Mouse (Mus musculus) T-helper 1 cell (primary cell): ENCODE data around the gene Myo18b.

Experiments
- in situ Hi-C: fragments of 300-600 bp; cut with MboI, MseI; formaldehyde crosslinking; loops from one replicate; pipeline ENCODE4 v1.15.1; 2025; ENCODE audit warnings: high pct_unique_total_duplicates

The Myo18b gene

GRCm38 (mm10) chr5:112748001-112748719, 148.0 kb downstream of the Myo18b start:
- in situ Hi-C loops = no loop called here

- in situ Hi-C loops = no loop called here
These were observed 148.7 kb downstream of the Myo18b start for GRCm38 (mm10) chr5:112747306-112747930.

GRCm38 (mm10) chr5:112745176-112745575, 151.0 kb downstream of the Myo18b start:
- in situ Hi-C loops = no loop called here

- in situ Hi-C loops = no loop called here
These were observed 151.6 kb downstream of the Myo18b start for GRCm38 (mm10) chr5:112744571-112744970.

GRCm38 (mm10) chr5:112743121-112743520, 153.0 kb downstream of the Myo18b start:
- in situ Hi-C loops = no loop called here

- in situ Hi-C loops = no loop called here
These were observed 155.5 kb downstream of the Myo18b start for GRCm38 (mm10) chr5:112740651-112741050.

GRCm38 (mm10) chr5:112735040-112735439, 161.1 kb downstream of the Myo18b start:
- in situ Hi-C loops = no loop called here

- in situ Hi-C loops = no loop called here
These were observed 165.6 kb downstream of the Myo18b start for GRCm38 (mm10) chr5:112730604-112731003.

GRCm38 (mm10) chr5:112728432-112728831, 167.7 kb downstream of the Myo18b start:
- in situ Hi-C loops = no loop called here

- in situ Hi-C loops = no loop called here
These were observed 177.4 kb downstream of the Myo18b start for GRCm38 (mm10) chr5:112718655-112719306.

GRCm38 (mm10) chr5:112714679-112715446, 181.3 kb downstream of the Myo18b start:
- in situ Hi-C loops = no loop called here

GRCm38 (mm10) chr5:112709831-112710230, 186.3 kb downstream of the Myo18b start:
- in situ Hi-C loops = no loop called here

GRCm38 (mm10) chr5:112708441-112708840, 187.7 kb downstream of the Myo18b start:
- in situ Hi-C loops = no loop called here

- in situ Hi-C loops = no loop called here
These were observed 188.7 kb downstream of the Myo18b start for GRCm38 (mm10) chr5:112707478-112707877.

- in situ Hi-C loops = no loop called here
These were observed 195.4 kb downstream of the Myo18b start for GRCm38 (mm10) chr5:112700794-112701193.

- in situ Hi-C loops = no loop called here
These were observed 199.5 kb downstream of the Myo18b start for GRCm38 (mm10) chr5:112696683-112697082.

- in situ Hi-C loops = no loop called here
These were observed 200.9 kb downstream of the Myo18b start for GRCm38 (mm10) chr5:112695254-112695711.

GRCm38 (mm10) chr5:112693286-112693849, 202.8 kb downstream of the Myo18b start:
- in situ Hi-C loops = no loop called here

- in situ Hi-C loops = no loop called here
These were observed 208.9 kb downstream of the Myo18b start for GRCm38 (mm10) chr5:112687100-112687818.

GRCm38 (mm10) chr5:112686309-112687099, 209.7 kb downstream of the Myo18b start:
- in situ Hi-C loops = no loop called here
